Mouse (Mus musculus) neural tube, embryonic 11.5 days (tissue): Measurements from ENCODE around the gene Tpbpa. TPM values are rescaled to one million over a fixed set of nuclear protein-coding genes. Genes with fewer than 3 reads are reported as not detected.
"Not testable (repeated sequence)": the region's sequence is repeated elsewhere in the genome, so short reads cannot be mapped to it uniquely, and the experiment has no call there.

Source experiments
- ATAC-seq: fragments of 200-750 bp; cut with Nextera tagmentation; 2 replicates; pipeline ENCODE4 v1.8.0; 2017; ENCODE audit warnings: moderate number of reproducible peaks, mild to moderate bottlenecking, moderate TSS enrichment, moderate library complexity; ENCODE audit not compliant: insufficient read depth, low FRiP score, low TSS enrichment
- DNase-seq: peaks from one replicate; pipeline ENCODE4 v3.0.0-alpha.2; 2015; ENCODE audit warnings: low spot score
- H3K27ac ChIP-seq: fragments of 300-500 bp; sonication (generic); 2 replicates; pipeline ENCODE4 v1.5.1; 2014; ENCODE audit warnings: low read depth, mild to moderate bottlenecking, low read length
- H3K27me3 ChIP-seq: fragments of 300-500 bp; sonication (generic); 2 replicates; pipeline ENCODE4 v1.6.1; 2014; ENCODE audit warnings: mild to moderate bottlenecking, low read length, mixed read lengths; ENCODE audit not compliant: control insufficient read depth, insufficient read depth
- H3K36me3 ChIP-seq: fragments of 300-500 bp; sonication (generic); 2 replicates; pipeline ENCODE4 v1.6.1; 2014; ENCODE audit warnings: mild to moderate bottlenecking, low read length, moderate library complexity, mixed read lengths; ENCODE audit not compliant: control insufficient read depth, insufficient read depth
- H3K4me1 ChIP-seq: fragments of 300-500 bp; sonication (generic); 2 replicates; pipeline ENCODE4 v1.6.1; 2014; ENCODE audit warnings: low read length, mixed read lengths; ENCODE audit not compliant: control insufficient read depth, insufficient read depth
- H3K4me2 ChIP-seq: fragments of 300-500 bp; sonication (generic); 2 replicates; pipeline ENCODE4 v1.6.1; 2014; ENCODE audit warnings: low read depth, mild to moderate bottlenecking, moderate library complexity
- H3K4me3 ChIP-seq: fragments of 300-500 bp; sonication (generic); 2 replicates; pipeline ENCODE4 v1.5.1; 2014; ENCODE audit warnings: low read depth, low read length
- H3K9ac ChIP-seq: fragments of 300-500 bp; sonication (generic); 2 replicates; pipeline ENCODE4 v1.6.1; 2014; ENCODE audit warnings: mild to moderate bottlenecking, low read length
- H3K9me3 ChIP-seq: fragments of 300-500 bp; sonication (generic); 2 replicates; pipeline ENCODE4 v1.6.1; 2016; ENCODE audit warnings: low read length; ENCODE audit not compliant: control insufficient read depth
- WGBS: fragments of 180-500 bp; shearing (Covaris S2); extraction: QIAGEN DNeasy Blood & Tissue Kit; methylation state at CpG from one replicate; pipeline ENCODE4 v1.1.7; 2014; 5-methylcytosine and 5-hydroxymethylcytosine counted together
- polyA plus RNA-seq: library from polyadenylated mRNA; unstranded; fragments of >200 nt; fragmentation: Nextera tagmentation; extraction: Ambion mirVana; gene quantifications from 2 replicates; pipeline ENCODE4 v1.2.1, GENCODE M21; 2014

The Tpbpa gene
- polyA plus RNA-seq, 1 experiment from 2014 or later, result not detected

- DNase-seq, H3K27ac ChIP-seq: not testable (repeated sequence)
- WGBS, result 92% methylated on average over 7 of the region's 8 CpGs
Measured at GRCm38 (mm10) chr13:60896794-60897193, 45.0 kb downstream of the Tpbpa start, which contains the start of gene Gm49392. Gm49392 (minus strand) TSS chr13:60896894.

GRCm38 (mm10) chr13:60895406-60896160, 46.2 kb downstream of the Tpbpa start:
- H3K9me3 ChIP-seq, result no peaks in the 10 kb centered on the region
- ATAC-seq (no peak), DNase-seq (no peak)
- no peak overlapping the region for H3K4me3 ChIP-seq
- H3K4me1 ChIP-seq, result no peaks in the 10 kb centered on the region
- H3K36me3 ChIP-seq, result no peaks in the 10 kb centered on the region
- H3K27ac ChIP-seq, result no peak overlapping the region
- no peak overlapping the region for H3K4me2 ChIP-seq
- H3K9ac ChIP-seq, result no peak overlapping the region
- H3K27me3 ChIP-seq, result no peaks in the 10 kb centered on the region

More at GRCm38 (mm10) chr13:60896794-60897193, 45.0 kb downstream of the Tpbpa start, which contains the start of gene Gm49392:
- H3K27me3 ChIP-seq, H3K9ac ChIP-seq, H3K4me1 ChIP-seq, H3K4me3 ChIP-seq, ATAC-seq, H3K36me3 ChIP-seq, H3K9me3 ChIP-seq, H3K4me2 ChIP-seq: not testable (repeated sequence)

- no peak for DNase-seq
Measured at GRCm38 (mm10) chr13:60892301-60892700, 49.5 kb downstream of the Tpbpa start.

More at GRCm38 (mm10) chr13:60892301-60892700, 49.5 kb downstream of the Tpbpa start:
- H3K9ac ChIP-seq, result no peak overlapping the region
- H3K36me3 ChIP-seq, result no peaks in the 10 kb centered on the region
- ATAC-seq, result no peak
- H3K4me1 ChIP-seq, result no peaks in the 10 kb centered on the region
- H3K9me3 ChIP-seq, result no peaks in the 10 kb centered on the region
- no peak overlapping the region for H3K4me3 ChIP-seq
- 97% methylated on average over 1 of the region's 1 CpGs for WGBS
- H3K27ac ChIP-seq, result no peak overlapping the region
- H3K4me2 ChIP-seq, result no peak overlapping the region
- no peaks in the 10 kb centered on the region for H3K27me3 ChIP-seq

Other genes with a start within 250 kb of the Tpbpa start
- not detected in 2 replicates for gene BC051665, start 155.6 kb downstream of the Tpbpa start, polyA plus RNA-seq
- not detected in 2 replicates for gene Ctsll3, start 139.1 kb downstream of the Tpbpa start, polyA plus RNA-seq
- gene 4930486L24Rik, start 77.5 kb downstream of the Tpbpa start, polyA plus RNA-seq, result not detected in 2 replicates
- gene Gm49392, start 45.1 kb downstream of the Tpbpa start, polyA plus RNA-seq, result 0.20 TPM in 1 of 2 replicates, not detected in the other
- gene Ctla2b, start 44.5 kb downstream of the Tpbpa start, polyA plus RNA-seq, result 2.4 and 2.5 TPM in 2 replicates
- not detected in 2 replicates for gene Tpbpb, start 37.1 kb downstream of the Tpbpa start, polyA plus RNA-seq
- not detected in 2 replicates for gene Gm49393, start 6.4 kb downstream of the Tpbpa start, polyA plus RNA-seq
- gene Gm49391, start 5.4 kb downstream of the Tpbpa start, polyA plus RNA-seq, result 1.3 and 1.7 TPM in 2 replicates
- 10.9 and 11.4 TPM in 2 replicates for gene Ctla2a, start 5.4 kb downstream of the Tpbpa start, polyA plus RNA-seq
- not detected in 2 replicates for gene Ctsj, start 64.0 kb upstream of the Tpbpa start, polyA plus RNA-seq
- gene Ctsq, start 98.6 kb upstream of the Tpbpa start, polyA plus RNA-seq, result not detected in 2 replicates
- gene Ctsr, start 222.3 kb upstream of the Tpbpa start, polyA plus RNA-seq, result not detected in 2 replicates